Mouse (Mus musculus) neural tube, embryonic 15.5 days (tissue): Measurements from ENCODE around the gene Fam129c. TPM values are rescaled to one million over a fixed set of nuclear protein-coding genes. Genes with fewer than 3 reads are reported as not detected.
A peak's percentile ranks its signal among the peaks of the same experiment; 100 is the strongest.

Experiments
- ATAC-seq: fragments of 200-750 bp; cut with Nextera tagmentation; 2 replicates; pipeline ENCODE4 v1.8.0; 2017; ENCODE audit warnings: mild to moderate bottlenecking, moderate TSS enrichment, moderate library complexity; ENCODE audit not compliant: low FRiP score
- H3K27ac ChIP-seq: fragments of 300-500 bp; sonication (generic); replicated peaks from 2 replicates; pipeline ENCODE4 v1.5.1; 2015; ENCODE audit warnings: mild to moderate bottlenecking, inconsistent platforms
- H3K27me3 ChIP-seq: fragments of 300-500 bp; sonication (generic); replicated peaks from 2 replicates; pipeline ENCODE4 v1.6.1; 2015; ENCODE audit warnings: inconsistent platforms
- H3K36me3 ChIP-seq: fragments of 300-500 bp; sonication (generic); 2 replicates; pipeline ENCODE4 v1.6.1; 2015; ENCODE audit warnings: inconsistent platforms
- H3K4me1 ChIP-seq: fragments of 300-500 bp; sonication (generic); 2 replicates; pipeline ENCODE4 v1.6.1; 2015; ENCODE audit warnings: inconsistent platforms
- H3K4me2 ChIP-seq: fragments of 300-500 bp; sonication (generic); 2 replicates; pipeline ENCODE4 v1.6.1; 2015; ENCODE audit warnings: inconsistent platforms, mild to moderate bottlenecking, moderate library complexity
- H3K4me3 ChIP-seq: fragments of 300-500 bp; sonication (generic); replicated peaks from 2 replicates; pipeline ENCODE4 v1.5.1; 2015; ENCODE audit warnings: mild to moderate bottlenecking, inconsistent platforms
- H3K9ac ChIP-seq: fragments of 300-500 bp; sonication (generic); replicated peaks from 2 replicates; pipeline ENCODE4 v1.6.1; 2015; ENCODE audit warnings: mild to moderate bottlenecking, inconsistent platforms
- H3K9me3 ChIP-seq: fragments of 300-500 bp; sonication (generic); replicated peaks from 2 replicates; pipeline ENCODE4 v1.6.1; 2016; ENCODE audit warnings: inconsistent platforms
- WGBS: fragments of 180-500 bp; shearing (Covaris S2); methylation state at CpG from one replicate; pipeline ENCODE4 v1.1.7; 2015; ENCODE audit warnings: mixed read lengths; 5-methylcytosine and 5-hydroxymethylcytosine counted together
- polyA plus RNA-seq: library from polyadenylated mRNA; unstranded; fragments of >200 nt; fragmentation: Nextera tagmentation; extraction: Ambion mirVana; gene quantifications from 2 replicates; pipeline ENCODE4 v1.2.1, GENCODE M21; 2015

Gene Fam129c
- polyA plus RNA-seq, 1 experiment from 2014 or later: 10.2 TPM

GRCm38 (mm10) chr8:71594324-71594722 lies 3.1 kb upstream of the Fam129c start:
- Histone ChIP-seq H3K27ac (no peak overlapping the region), H3K27me3 (0 out of 2 replicates have a peak, but pooled peaks cover under 1% of the 10 kb centered on the region), H3K9ac (no peak overlapping the region), H3K9me3 (no peaks in the 10 kb centered on the region), H3K4me3 (no peak overlapping the region), H3K4me2 (no peak overlapping the region), H3K36me3 (peaks cover 4% of the 10 kb centered on the region), H3K4me1 (peaks cover 47% of the 10 kb centered on the region)
- 99% methylated on average over 4 of the region's 4 CpGs for WGBS
- ATAC-seq: no peak

- H3K27ac ChIP-seq: no peak overlapping the region
- H3K4me1 ChIP-seq: peaks cover 37% of the 10 kb centered on the region
- H3K4me3 ChIP-seq: no peak overlapping the region
- 8% methylated on average over 27 of the region's 27 CpGs for WGBS
- no peaks in the 10 kb centered on the region for H3K9me3 ChIP-seq
- peak overlapping the region; percentile 39 for H3K4me2 ChIP-seq
- peak; percentile 2; the same call in 1 of the 2 replicates for ATAC-seq
- peaks cover 6% of the 10 kb centered on the region for H3K36me3 ChIP-seq
- peaks cover 11% of the 10 kb centered on the region for H3K27me3 ChIP-seq
- H3K9ac ChIP-seq: 0 out of 2 replicates have a peak overlapping the region, but pooled peaks have one; percentile 23
These were observed 1.6 kb upstream of the Fam129c start for GRCm38 (mm10) chr8:71595862-71596261.

DNA sequence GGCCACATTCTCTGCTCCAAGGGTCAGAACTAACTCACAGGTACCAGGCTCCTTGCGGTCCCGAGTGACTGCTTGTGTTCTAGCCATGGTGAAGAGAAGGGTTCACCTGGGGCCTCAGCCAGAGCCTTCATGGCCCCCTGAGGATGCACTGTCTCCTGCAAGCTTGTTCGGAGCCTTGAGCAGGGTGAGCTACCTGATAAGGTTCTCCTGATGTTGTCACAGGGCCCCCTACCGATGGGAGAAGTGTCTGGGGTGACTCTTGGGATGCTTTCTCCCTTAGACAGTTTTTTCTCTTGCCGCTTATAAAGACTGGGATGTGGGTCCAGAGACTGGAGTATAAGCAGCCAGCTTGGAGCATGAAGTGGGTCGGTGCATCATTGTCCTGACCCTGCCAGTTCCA lies 1.1 kb upstream of the Fam129c start:
- 63% methylated on average over 6 of the region's 6 CpGs for WGBS
- Histone ChIP-seq H3K27me3 (peaks cover 16% of the 10 kb centered on the region), H3K4me2 (peak overlapping the region; percentile 39; the same call in 1 of the 2 replicates), H3K4me3 (no peak overlapping the region), H3K9me3 (no peaks in the 10 kb centered on the region), H3K27ac (no peak overlapping the region), H3K4me1 (peaks cover 33% of the 10 kb centered on the region), H3K36me3 (peaks cover 6% of the 10 kb centered on the region), H3K9ac (no peak overlapping the region)
- no peak for ATAC-seq

DNA sequence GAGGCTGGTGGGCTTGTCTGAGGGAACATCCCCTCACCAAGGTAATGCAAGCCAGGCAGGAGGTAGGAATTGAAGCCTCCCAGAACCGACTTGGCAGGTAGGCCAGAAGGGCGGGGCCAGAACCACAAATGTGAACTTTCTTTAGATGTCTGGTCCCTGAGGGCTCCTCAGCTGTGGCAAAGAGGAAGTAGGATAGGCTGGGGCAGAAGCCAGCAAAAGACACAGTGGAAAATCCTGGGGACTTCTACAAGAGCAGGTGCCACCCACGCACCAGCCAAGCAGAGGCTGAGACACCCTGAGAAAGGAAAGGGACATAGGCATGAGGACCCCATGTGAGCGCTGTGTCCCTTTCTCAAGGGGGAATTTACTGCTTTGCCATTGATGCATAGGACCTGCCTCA lies 650 bp upstream of the Fam129c start:
- H3K9ac ChIP-seq: no peak overlapping the region
- no peak overlapping the region for H3K4me2 ChIP-seq
- no peaks in the 10 kb centered on the region for H3K9me3 ChIP-seq
- H3K4me3 ChIP-seq: no peak overlapping the region
- 83% methylated on average over 4 of the region's 4 CpGs for WGBS
- H3K27me3 ChIP-seq: peaks cover 20% of the 10 kb centered on the region
- no peak overlapping the region for H3K27ac ChIP-seq
- ATAC-seq: no peak
- H3K36me3 ChIP-seq: peaks cover 6% of the 10 kb centered on the region
- peaks cover 33% of the 10 kb centered on the region for H3K4me1 ChIP-seq

GRCm38 (mm10) chr8:71598375-71598774 lies 927 bp downstream of the Fam129c start:
- H3K4me1 ChIP-seq: peaks cover 39% of the 10 kb centered on the region
- no peak overlapping the region for H3K4me2 ChIP-seq
- H3K27ac ChIP-seq: no peak overlapping the region
- no peaks in the 10 kb centered on the region for H3K9me3 ChIP-seq
- H3K27me3 ChIP-seq: peaks cover 35% of the 10 kb centered on the region
- H3K36me3 ChIP-seq: peaks cover 6% of the 10 kb centered on the region
- no peak overlapping the region for H3K4me3 ChIP-seq
- no peak for ATAC-seq
- H3K9ac ChIP-seq: no peak overlapping the region

DNA sequence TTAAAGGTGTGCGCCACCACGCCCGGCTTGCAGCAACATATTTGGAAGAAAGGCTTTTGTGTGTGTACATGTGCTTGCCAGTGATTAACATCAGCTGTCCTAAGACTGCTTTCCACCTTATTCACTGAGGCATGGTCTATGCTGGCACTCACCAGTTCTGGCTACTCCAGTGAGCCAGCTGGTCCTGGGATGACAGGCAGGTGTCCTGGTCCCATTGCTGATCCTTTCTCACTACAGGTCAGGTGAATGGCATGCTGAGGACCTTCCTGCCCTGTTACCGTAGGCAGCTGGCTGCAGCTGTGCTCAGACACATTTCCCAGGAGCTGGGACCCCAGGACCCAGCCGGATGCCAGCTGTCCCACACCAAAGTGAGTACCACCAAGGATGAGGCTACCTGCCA lies 1.4 kb downstream of the Fam129c start:
- Histone ChIP-seq H3K4me1 (peaks cover 35% of the 10 kb centered on the region), H3K9me3 (no peaks in the 10 kb centered on the region), H3K27ac (no peak overlapping the region), H3K36me3 (peaks cover 6% of the 10 kb centered on the region), H3K27me3 (peaks cover 40% of the 10 kb centered on the region), H3K9ac (no peak overlapping the region), H3K4me2 (no peak overlapping the region), H3K4me3 (no peak overlapping the region)
- WGBS: 94% methylated on average over 5 of the region's 5 CpGs
- ATAC-seq: no peak

GRCm38 (mm10) chr8:71601939-71602665 lies 4.7 kb downstream of the Fam129c start:
- Histone ChIP-seq H3K36me3 (peaks cover 14% of the 10 kb centered on the region), H3K9ac (peak overlapping the region; percentile 43), H3K4me2 (peak overlapping the region; percentile 60), H3K27ac (peak overlapping the region; percentile 71), H3K27me3 (peaks cover 44% of the 10 kb centered on the region), H3K4me1 (peaks cover 16% of the 10 kb centered on the region), H3K9me3 (no peaks in the 10 kb centered on the region), H3K4me3 (peak overlapping the region; percentile 42)
- 3% methylated on average over 65 of the region's 65 CpGs for WGBS
- peak; percentile 71 for ATAC-seq

GRCm38 (mm10) chr8:71602666-71603334 lies 5.4 kb downstream of the Fam129c start:
- peak; percentile 83 for ATAC-seq
- WGBS: 3% methylated on average over 32 of the region's 32 CpGs
- peaks cover 16% of the 10 kb centered on the region for H3K4me1 ChIP-seq
- peaks cover 44% of the 10 kb centered on the region for H3K27me3 ChIP-seq
- peak overlapping the region; percentile 60 for H3K4me2 ChIP-seq
- H3K9ac ChIP-seq: peak overlapping the region; percentile 43
- no peaks in the 10 kb centered on the region for H3K9me3 ChIP-seq
- H3K36me3 ChIP-seq: peaks cover 14% of the 10 kb centered on the region
- H3K27ac ChIP-seq: peak overlapping the region; percentile 71
- peak overlapping the region; percentile 42 for H3K4me3 ChIP-seq

DNA sequence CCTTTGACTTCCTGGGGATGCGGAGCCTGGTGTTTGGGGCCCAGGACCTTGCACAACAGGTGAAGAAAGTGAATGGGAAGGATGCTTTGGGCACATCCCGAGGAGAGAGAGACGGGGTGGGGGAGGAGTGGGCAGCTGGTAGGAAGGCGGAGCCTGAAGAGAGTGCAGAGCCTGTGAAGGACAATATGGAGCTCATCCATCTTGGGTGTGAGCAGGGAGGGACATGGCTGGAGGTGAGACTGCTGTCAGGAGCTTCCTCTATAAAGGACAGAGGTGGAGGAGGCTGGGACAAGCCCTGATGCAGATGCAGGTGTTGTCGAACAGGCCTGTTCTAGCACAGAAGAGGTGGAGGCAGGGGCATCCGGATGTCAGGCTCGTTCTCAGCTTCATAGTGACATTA lies 6.6 kb downstream of the Fam129c start:
- no peak for ATAC-seq
- 52% methylated on average over 7 of the region's 7 CpGs for WGBS
- Histone ChIP-seq H3K4me1 (peaks cover 16% of the 10 kb centered on the region), H3K4me3 (no peak overlapping the region), H3K36me3 (peaks cover 12% of the 10 kb centered on the region), H3K9me3 (no peaks in the 10 kb centered on the region), H3K4me2 (no peak overlapping the region), H3K27ac (no peak overlapping the region), H3K9ac (no peak overlapping the region), H3K27me3 (peaks cover 44% of the 10 kb centered on the region)

DNA sequence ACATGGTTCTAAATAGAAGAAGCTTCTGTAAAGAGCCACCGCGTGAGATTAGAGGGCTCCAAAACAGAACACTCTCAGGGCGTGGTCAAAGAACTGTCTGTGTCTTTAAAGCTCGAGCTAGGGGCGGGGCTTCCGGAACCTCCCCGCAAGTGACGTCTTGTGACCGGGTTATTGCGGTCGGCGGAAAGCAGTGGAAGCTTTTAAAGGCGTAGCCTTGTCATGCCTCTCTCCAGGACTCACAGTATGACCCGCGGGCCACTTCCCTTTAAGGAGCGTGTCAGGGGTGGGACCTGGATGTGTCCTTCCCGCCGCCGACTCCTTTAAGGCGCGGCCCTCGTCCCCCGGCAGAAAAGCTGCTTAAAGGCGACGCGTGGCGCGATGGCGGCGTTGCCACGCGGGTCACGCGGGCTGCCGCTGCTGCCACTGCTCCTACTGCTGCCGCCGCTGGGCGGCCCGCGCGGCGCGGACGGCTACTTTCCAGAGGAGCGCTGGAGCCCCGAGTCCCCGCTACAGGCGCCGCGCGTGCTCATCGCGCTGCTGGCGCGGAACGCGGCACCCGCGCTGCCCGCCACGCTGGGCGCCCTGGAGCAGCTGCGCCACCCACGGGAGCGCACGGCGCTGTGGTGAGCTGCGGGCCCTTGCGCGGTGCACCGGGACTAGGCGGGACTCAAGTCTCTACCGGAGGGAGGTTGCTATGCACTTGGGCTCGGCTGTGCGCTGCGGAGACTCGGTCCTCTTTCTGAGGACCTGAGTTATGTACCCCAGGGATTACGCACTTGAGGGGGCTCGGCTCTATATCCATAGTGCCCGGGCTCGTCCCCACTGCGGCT lies 13.6 kb downstream of the Fam129c start, which contains the start of gene Colgalt1:
TSS of gene Colgalt1 (plus strand) at position 177 of the 830 bp plus-strand sequence.
- Histone ChIP-seq H3K4me3 (peak within 1 kb of the TSS; percentile 89), H3K27me3 (no peaks in the 10 kb centered on the region), H3K9ac (peak within 1 kb of the TSS; percentile 93), H3K9me3 (no peaks in the 10 kb centered on the region), H3K27ac (peak within 1 kb of the TSS; percentile 95), H3K4me1 (peaks cover 16% of the 10 kb centered on the region), H3K36me3 (peaks cover 33% of the 10 kb centered on the region), H3K4me2 (peak within 1 kb of the TSS; percentile 82)
- under 1% methylated on average over 81 of the region's 82 CpGs for WGBS
- peak; percentile 98 for ATAC-seq

GRCm38 (mm10) chr8:71612141-71612540 lies 14.7 kb downstream of the Fam129c start:
- 46% methylated on average over 5 of the region's 5 CpGs for WGBS
- H3K27ac ChIP-seq: no peak overlapping the region
- peaks cover 37% of the 10 kb centered on the region for H3K36me3 ChIP-seq

More at GRCm38 (mm10) chr8:71612141-71612540, 14.7 kb downstream of the Fam129c start:
- H3K27me3 ChIP-seq: no peaks in the 10 kb centered on the region
- H3K9ac ChIP-seq: peak overlapping the region; percentile 93
- peaks cover 16% of the 10 kb centered on the region for H3K4me1 ChIP-seq
- ATAC-seq: no peak
- H3K9me3 ChIP-seq: no peaks in the 10 kb centered on the region
- peak overlapping the region; percentile 89 for H3K4me3 ChIP-seq
- peak overlapping the region; percentile 82 for H3K4me2 ChIP-seq
